Mouse (Mus musculus) kidney, adult 11 months (tissue): ENCODE measurements around the gene Tspyl1.

Source experiments
- DNase-seq: peaks from one replicate; pipeline ENCODE4 v3.0.0; 2022

The Tspyl1 gene

GRCm38 (mm10) chr10:34307070-34307469 is 25.1 kb downstream of the Tspyl1 start:
- DNase-seq = no peak

- no peak for DNase-seq
Observed at GRCm38 (mm10) chr10:34309915-34310685, 28.1 kb downstream of the Tspyl1 start.

- no peak for DNase-seq
Observed at GRCm38 (mm10) chr10:34312536-34312935, 30.5 kb downstream of the Tspyl1 start.

GRCm38 (mm10) chr10:34316571-34317216 is 34.7 kb downstream of the Tspyl1 start:
- DNase-seq = no peak

DNA sequence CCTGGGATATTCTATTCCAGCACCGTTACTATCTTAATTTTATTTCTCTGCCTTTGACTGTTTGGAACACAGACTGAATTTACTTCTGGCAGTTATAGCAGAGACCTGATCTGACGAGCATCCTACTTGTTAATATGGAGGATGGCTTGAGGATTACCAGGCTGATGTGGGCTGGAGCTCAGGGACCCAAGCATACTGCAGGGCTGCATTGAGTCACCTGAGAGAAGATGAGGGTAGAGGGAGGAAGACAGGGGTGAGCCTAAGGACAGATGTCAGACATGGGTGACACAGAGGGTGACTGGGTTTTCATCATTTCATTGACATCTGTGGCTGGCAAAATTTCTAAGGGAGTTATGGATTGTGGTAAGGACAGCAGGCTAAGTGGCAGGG is 35.2 kb downstream of the Tspyl1 start:
- DNase-seq = no peak

- DNase-seq = no peak
Observed at GRCm38 (mm10) chr10:34320809-34321208, 38.8 kb downstream of the Tspyl1 start.

- DNase-seq = no peak
Observed at GRCm38 (mm10) chr10:34326701-34327100, 44.7 kb downstream of the Tspyl1 start.

GRCm38 (mm10) chr10:34327144-34327543 is 45.2 kb downstream of the Tspyl1 start:
- DNase-seq = no peak

- DNase-seq = peak; percentile 15
Observed at GRCm38 (mm10) chr10:34328310-34328709, 46.3 kb downstream of the Tspyl1 start.
